Mouse (Mus musculus) gastrocnemius, adult 18-20 months (tissue): ENCODE results near the gene Stag1. TPM values are rescaled to one million over a fixed set of nuclear protein-coding genes. Genes with fewer than 3 reads are reported as not detected.

Source experiments
- DNase-seq: peaks from one replicate; pipeline ENCODE4 v3.0.0; 2021; ENCODE audit warnings: low spot score
- long read RNA-seq, 2 experiments: library from polyadenylated mRNA; stranded (forward); transcript quantifications; one replicate each; pipeline ENCODE4 v2.0.0; 2021
- total RNA-seq, 2 experiments: library from RNA; stranded (reverse); gene quantifications; 2 replicates each; pipeline ENCODE4 v1.2.3; 2021

Gene Stag1
- total RNA-seq, result 10 to 100 TPM; 19.5 to 26.1 TPM
- long read RNA-seq, experiment 1, full-length matches to known transcripts, result 8 of 11 reads
- long read RNA-seq, experiment 1, partial matches to known transcripts, result 2 of 11 reads
- long read RNA-seq, experiment 1, other reads (novel, unspliced or antisense), result 1 of 11 reads
- long read RNA-seq, experiment 2, full-length matches to known transcripts, result 8 of 11 reads
- long read RNA-seq, experiment 2, partial matches to known transcripts, result 1 of 11 reads
- long read RNA-seq, experiment 2, other reads (novel, unspliced or antisense), result 2 of 11 reads

- DNase-seq, result no peak
These were observed at the start of gene Stag1 for GRCm38 (mm10) chr9:100597546-100597945. Stag1 (plus strand) TSS chr9:100597798.

- DNase-seq, result no peak
These were observed 49.3 kb upstream of the Stag1 start for GRCm38 (mm10) chr9:100548313-100548712.

- DNase-seq, result no peak
These were observed 41.9 kb upstream of the Stag1 start for GRCm38 (mm10) chr9:100555686-100556085.

GRCm38 (mm10) chr9:100558023-100558573 lies 39.5 kb upstream of the Stag1 start:
- DNase-seq, result no peak

- DNase-seq, result no peak
These were observed 38.6 kb upstream of the Stag1 start for GRCm38 (mm10) chr9:100558991-100559390.

DNA sequence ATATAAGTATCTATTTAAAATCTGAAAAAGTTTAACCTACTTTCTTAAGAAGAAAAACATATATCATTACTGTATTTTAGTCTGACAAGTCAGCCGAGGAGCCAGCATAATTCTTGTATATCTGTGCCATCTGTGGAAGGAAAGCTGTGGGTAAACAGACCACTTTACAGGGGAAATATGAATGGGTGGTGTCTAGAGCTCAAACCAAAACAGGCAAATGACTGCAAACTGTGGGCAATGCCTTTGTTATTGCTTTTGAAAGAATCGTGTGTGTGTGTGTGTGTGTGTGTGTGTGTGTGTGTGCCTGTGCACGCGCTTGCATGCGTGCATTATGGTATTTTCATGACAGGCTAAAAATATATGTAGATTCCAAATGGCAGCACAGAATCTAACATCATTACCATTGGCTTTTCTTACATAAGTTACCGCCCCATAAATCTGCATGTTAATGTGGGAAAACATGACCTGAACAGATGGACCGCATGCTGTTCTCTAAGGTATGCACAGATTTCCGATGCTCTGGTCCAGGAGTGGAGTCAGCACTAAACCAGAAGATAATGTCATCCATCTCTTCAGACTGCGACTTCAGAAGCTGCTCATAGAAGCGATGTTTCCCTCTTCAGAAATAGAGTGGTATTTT lies 37.2 kb upstream of the Stag1 start:
- no peak for DNase-seq

- no peak for DNase-seq
These were observed 27.6 kb upstream of the Stag1 start for GRCm38 (mm10) chr9:100569798-100570625.

GRCm38 (mm10) chr9:100570626-100571233 lies 26.9 kb upstream of the Stag1 start, which contains the start of gene Slc35g2:
Slc35g2 (minus strand) TSS chr9:100571090.
- DNase-seq, result no peak

DNA sequence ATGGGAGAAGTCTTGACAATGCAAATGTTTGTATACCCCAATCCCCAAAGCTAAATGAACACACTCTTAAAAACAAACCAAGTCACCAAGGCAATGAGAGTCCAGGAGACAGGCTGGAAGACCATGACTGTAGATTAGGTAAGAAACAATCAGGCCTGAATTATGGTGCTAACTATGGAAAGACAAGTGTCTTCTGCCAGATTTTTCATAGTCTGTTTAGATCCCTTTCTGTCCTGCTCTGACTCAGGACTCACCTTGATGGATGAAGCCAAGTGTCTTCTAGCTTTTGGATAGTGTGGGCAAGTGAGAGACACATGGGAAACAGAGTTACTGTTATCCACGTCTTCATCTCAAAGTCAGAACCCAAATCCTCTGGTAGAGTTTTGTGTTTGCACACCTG lies 26.1 kb upstream of the Stag1 start:
- no peak for DNase-seq

- no peak for DNase-seq
These were observed 24.3 kb upstream of the Stag1 start for GRCm38 (mm10) chr9:100573300-100573699.

GRCm38 (mm10) chr9:100573942-100574341 lies 23.7 kb upstream of the Stag1 start:
- DNase-seq, result no peak

GRCm38 (mm10) chr9:100580196-100580740 lies 17.3 kb upstream of the Stag1 start:
- no peak for DNase-seq

- no peak for DNase-seq
These were observed 15.8 kb upstream of the Stag1 start for GRCm38 (mm10) chr9:100581543-100582492.

GRCm38 (mm10) chr9:100582883-100583575 lies 14.6 kb upstream of the Stag1 start:
- DNase-seq, result no peak

DNA sequence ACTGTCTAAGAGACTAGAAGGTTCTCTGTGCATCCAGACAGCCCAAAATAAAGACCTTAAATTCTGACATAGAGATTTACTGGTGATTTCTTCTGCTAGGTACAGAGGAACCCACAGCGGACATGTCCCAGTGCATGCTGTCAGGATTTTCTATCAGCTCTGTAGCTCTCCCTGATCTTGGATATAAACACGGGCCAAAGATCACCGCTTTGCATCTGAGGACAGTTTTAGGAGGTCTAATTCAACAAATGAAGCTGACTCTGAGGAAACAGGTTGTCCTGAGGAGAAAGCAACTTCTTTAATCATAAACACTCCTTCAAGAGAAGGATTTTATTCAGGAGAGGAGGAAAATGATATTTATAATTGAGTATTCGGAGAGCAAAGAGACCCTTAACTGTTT lies 13.6 kb upstream of the Stag1 start:
- no peak for DNase-seq

DNA sequence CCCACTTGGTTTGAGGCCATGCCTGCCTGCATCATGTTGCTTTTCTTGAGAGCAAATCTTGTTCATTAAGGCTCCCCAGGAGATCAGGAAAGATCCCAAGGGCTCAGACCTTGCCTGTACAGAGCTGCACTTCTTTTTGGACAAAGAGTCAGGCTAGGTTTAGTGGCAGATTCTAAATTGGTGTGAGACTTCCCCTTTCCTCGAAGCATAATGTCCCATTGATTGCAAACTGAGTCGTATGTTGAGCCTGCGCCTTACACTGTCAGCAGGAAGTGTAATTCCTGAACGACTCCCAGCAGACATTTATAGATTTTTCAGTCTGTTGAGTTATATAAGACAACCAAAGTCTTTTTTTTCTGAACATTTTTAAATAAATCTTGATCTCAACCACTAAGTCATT lies 7.1 kb upstream of the Stag1 start:
- DNase-seq, result no peak

DNA sequence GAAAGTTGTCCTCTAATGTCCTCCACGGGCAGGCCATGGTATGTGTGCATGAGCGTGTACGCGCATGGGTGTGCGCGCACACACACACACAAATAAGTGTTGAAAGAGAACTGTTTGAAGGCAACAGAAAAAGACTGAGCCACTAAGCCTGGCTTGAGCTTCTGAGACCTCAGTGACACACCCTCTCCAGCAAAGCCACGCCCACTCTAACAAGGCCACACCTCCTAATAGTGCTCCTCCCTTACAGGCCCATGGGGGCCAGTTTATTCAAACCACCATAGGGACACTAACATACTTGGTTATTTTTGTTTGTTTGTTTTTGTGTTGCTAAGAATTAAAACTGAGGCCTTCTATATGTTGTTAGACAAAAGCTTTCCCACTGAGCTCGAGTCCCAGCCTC lies 1.3 kb upstream of the Stag1 start:
- no peak for DNase-seq

DNA sequence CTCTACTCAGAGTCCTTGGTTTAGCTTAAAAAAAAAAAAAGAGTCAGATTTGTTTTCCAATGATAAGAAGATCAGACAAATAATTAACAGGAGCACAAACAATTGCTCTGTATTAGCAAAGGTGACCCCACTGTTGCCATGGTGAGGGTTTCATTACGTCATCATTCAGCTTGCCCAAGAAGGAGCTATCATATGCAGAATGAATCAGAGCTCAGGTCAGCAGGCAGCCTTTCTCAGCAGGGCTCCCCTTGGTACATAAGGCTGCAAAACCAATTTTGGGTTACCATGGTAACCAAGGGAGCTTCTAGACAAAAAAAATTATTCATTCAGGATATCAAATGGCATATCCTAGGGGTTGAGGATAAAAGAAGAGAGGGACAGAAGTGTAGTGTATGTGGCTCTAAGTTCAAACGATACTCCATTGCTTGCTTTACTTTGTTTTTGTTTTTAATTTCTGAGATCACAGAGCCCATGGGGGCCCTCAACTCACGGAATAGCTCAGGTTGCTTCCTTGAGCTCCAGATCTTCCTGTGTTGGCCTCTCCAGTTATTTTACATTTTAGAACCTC lies 2.2 kb downstream of the Stag1 start:
- DNase-seq, result no peak

GRCm38 (mm10) chr9:100602130-100602529 lies 4.5 kb downstream of the Stag1 start:
- DNase-seq, result no peak
